Mouse (Mus musculus) lung, embryonic 15.5 days (tissue): ENCODE results near the gene Adcy7. TPM values are rescaled to one million over a fixed set of nuclear protein-coding genes. Genes with fewer than 3 reads are reported as not detected.

Experiments used
- ATAC-seq: fragments of 200-750 bp; cut with Nextera tagmentation; 2 replicates; pipeline ENCODE4 v1.8.0; 2017; ENCODE audit warnings: moderate number of reproducible peaks, borderline replicate concordance; ENCODE audit not compliant: low FRiP score, low TSS enrichment; ENCODE audit errors: extremely low read depth
- H3K27ac ChIP-seq: fragments of 300-500 bp; sonication (generic); 2 replicates; pipeline ENCODE4 v1.5.1; 2015; ENCODE audit warnings: moderate library complexity, mild to moderate bottlenecking, inconsistent platforms
- H3K27me3 ChIP-seq: fragments of 300-500 bp; sonication (generic); 2 replicates; pipeline ENCODE4 v1.6.1; 2015; ENCODE audit warnings: inconsistent platforms
- H3K36me3 ChIP-seq: fragments of 300-500 bp; sonication (generic); 2 replicates; pipeline ENCODE4 v1.6.1; 2015; ENCODE audit warnings: inconsistent platforms
- H3K4me1 ChIP-seq: fragments of 300-500 bp; sonication (generic); 2 replicates; pipeline ENCODE4 v1.6.1; 2015; ENCODE audit warnings: inconsistent platforms
- H3K4me2 ChIP-seq: fragments of 300-500 bp; sonication (generic); 2 replicates; pipeline ENCODE4 v1.6.1; 2015; ENCODE audit warnings: inconsistent platforms, mild to moderate bottlenecking, moderate library complexity
- H3K4me3 ChIP-seq: fragments of 300-500 bp; sonication (generic); 2 replicates; pipeline ENCODE4 v1.5.1; 2015; ENCODE audit warnings: mild to moderate bottlenecking, inconsistent platforms
- H3K9ac ChIP-seq: fragments of 300-500 bp; sonication (generic); 2 replicates; pipeline ENCODE4 v1.6.1; 2015; ENCODE audit warnings: inconsistent platforms
- H3K9me3 ChIP-seq: fragments of 300-500 bp; sonication (generic); 2 replicates; pipeline ENCODE4 v1.6.1; 2016; ENCODE audit warnings: inconsistent platforms
- WGBS: fragments of 180-500 bp; shearing (Covaris S2); methylation state at CpG from one replicate; pipeline ENCODE4 v1.1.7; 2015; 5-methylcytosine and 5-hydroxymethylcytosine counted together
- polyA plus RNA-seq: library from polyadenylated mRNA; unstranded; fragments of >200 nt; fragmentation: Nextera tagmentation; extraction: Ambion mirVana; gene quantifications from 2 replicates; pipeline ENCODE4 v1.2.1, GENCODE M21; 2015

The Adcy7 gene
- polyA plus RNA-seq, 1 experiment from 2014 or later: 13.9 TPM

DNA sequence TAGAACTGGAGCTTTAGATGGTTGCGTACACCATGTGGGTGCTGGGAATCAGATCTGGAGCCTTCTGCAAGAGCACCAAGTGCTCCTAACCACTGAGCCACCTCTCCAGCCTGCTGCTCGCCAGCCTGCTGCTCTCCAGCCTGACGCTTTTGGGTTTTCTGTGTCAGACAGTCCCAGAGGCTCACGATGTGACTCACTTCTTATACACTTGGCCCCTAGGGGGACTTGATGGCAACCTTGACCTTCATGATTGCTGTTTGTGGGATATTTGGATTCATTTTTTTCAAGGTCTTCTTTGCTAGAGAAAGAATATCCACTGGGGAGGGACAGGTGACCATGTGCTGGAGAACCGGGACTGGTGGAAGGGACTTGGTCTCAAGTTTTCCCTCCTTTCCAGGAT is 49.2 kb downstream of the Adcy7 start:
- ATAC-seq: no peak
- 90% methylated on average over 5 of the region's 5 CpGs for WGBS
- Histone ChIP-seq H3K27me3 (no peaks in the 10 kb centered on the region), H3K9me3 (no peaks in the 10 kb centered on the region), H3K9ac (no peak overlapping the region), H3K4me1 (peaks cover 39% of the 10 kb centered on the region), H3K36me3 (peaks cover 10% of the 10 kb centered on the region), H3K4me2 (no peak overlapping the region), H3K27ac (no peak overlapping the region), H3K4me3 (no peak overlapping the region)

DNA sequence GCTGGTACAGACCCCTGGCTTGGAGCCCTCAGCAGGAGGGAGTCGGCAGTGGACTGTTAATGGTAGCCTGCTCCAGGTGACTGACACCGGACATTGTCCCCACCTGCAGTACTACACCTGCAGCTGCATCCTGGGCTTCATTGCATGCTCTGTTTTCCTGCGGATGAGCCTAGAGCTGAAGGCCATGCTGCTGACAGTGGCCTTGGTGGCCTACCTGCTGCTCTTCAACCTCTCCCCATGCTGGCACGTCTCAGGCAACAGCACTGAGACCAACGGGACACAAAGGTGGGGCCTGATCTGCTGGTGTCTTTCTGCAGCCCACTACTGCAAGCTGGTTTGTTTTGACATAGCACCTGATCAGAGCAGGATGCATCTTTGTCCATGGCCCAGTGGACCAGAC is 51.3 kb downstream of the Adcy7 start:
- Histone ChIP-seq H3K4me3 (no peak overlapping the region), H3K9ac (no peak overlapping the region), H3K27ac (no peak overlapping the region), H3K4me1 (peaks cover 23% of the 10 kb centered on the region), H3K9me3 (no peaks in the 10 kb centered on the region), H3K4me2 (no peak overlapping the region), H3K27me3 (no peaks in the 10 kb centered on the region), H3K36me3 (peaks cover 25% of the 10 kb centered on the region)
- WGBS: 82% methylated on average over 5 of the region's 5 CpGs
- no peak for ATAC-seq

DNA sequence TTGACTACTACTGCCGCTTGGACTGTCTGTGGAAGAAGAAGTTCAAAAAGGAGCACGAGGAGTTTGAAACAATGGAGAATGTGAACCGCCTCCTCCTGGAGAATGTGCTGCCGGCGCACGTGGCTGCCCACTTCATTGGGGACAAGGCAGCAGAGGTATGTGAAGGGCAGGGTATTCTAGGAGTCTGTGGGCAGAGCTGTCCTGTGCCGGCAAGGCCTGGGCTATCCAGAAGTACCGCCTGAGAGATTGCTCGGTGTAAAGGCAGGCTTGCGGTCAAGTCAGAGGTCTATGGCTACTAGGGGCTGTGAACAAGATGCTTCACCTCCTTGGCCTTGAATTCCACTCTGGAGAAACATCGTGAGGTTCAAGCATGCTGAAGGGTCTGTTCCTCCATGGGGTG is 52.6 kb downstream of the Adcy7 start:
- Histone ChIP-seq H3K9ac (no peak overlapping the region), H3K4me2 (no peak overlapping the region), H3K27me3 (no peaks in the 10 kb centered on the region), H3K27ac (peak overlapping the region; percentile 52; the same call in 1 of the 2 replicates), H3K4me3 (no peak overlapping the region), H3K9me3 (no peaks in the 10 kb centered on the region), H3K4me1 (peaks cover 23% of the 10 kb centered on the region), H3K36me3 (peaks cover 35% of the 10 kb centered on the region)
- 39% methylated on average over 11 of the region's 11 CpGs for WGBS
- ATAC-seq: peak; percentile 44; the same call in 1 of the 2 replicates

DNA sequence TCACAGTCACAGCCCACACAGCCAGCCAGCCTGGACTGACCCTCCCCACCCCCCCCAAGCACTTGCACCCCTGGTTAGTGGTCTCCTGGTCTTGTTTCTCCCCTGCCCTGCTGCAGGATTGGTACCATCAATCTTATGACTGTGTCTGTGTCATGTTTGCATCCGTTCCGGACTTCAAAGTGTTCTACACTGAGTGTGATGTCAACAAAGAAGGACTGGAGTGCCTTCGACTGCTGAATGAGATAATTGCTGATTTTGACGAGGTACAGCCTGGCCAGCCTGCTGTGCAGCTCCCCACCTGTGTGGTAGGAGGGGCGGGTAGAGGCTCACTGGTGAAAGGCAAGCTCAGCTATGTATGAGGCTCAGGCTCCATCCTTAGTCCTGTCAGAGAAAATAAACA is 53.0 kb downstream of the Adcy7 start:
- H3K4me3 ChIP-seq: no peak overlapping the region
- peaks cover 39% of the 10 kb centered on the region for H3K36me3 ChIP-seq
- no peaks in the 10 kb centered on the region for H3K9me3 ChIP-seq
- no peak overlapping the region; the same call in 1 of the 2 replicates for H3K27ac ChIP-seq
- 13% methylated on average over 5 of the region's 5 CpGs for WGBS
- no peaks in the 10 kb centered on the region for H3K27me3 ChIP-seq
- H3K4me2 ChIP-seq: no peak overlapping the region
- ATAC-seq: peak; percentile 60; the same call in 1 of the 2 replicates
- no peak overlapping the region for H3K9ac ChIP-seq
- H3K4me1 ChIP-seq: peaks cover 23% of the 10 kb centered on the region

DNA sequence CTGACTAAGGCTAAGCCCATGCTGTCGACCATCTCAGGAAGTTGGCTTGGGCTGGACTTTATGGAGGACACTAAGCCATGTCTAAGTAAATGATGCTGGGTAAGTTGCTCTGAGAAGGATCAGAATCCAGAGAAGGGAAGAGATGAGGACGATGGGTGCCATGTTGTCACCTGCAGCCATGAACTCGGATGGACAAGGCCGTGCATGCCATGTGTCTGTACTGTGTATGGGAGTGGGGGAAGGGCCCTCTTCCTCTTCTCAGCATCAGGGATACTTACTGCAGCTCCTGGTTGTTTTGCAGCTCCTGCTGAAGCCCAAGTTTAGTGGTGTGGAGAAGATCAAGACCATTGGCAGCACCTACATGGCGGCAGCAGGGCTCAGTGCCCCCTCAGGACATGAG is 53.6 kb downstream of the Adcy7 start:
- ATAC-seq: no peak; the same call in 1 of the 2 replicates
- no peak overlapping the region for H3K4me2 ChIP-seq
- no peak overlapping the region for H3K9ac ChIP-seq
- H3K27me3 ChIP-seq: no peaks in the 10 kb centered on the region
- peaks cover 23% of the 10 kb centered on the region for H3K4me1 ChIP-seq
- no peak overlapping the region for H3K4me3 ChIP-seq
- no peaks in the 10 kb centered on the region for H3K9me3 ChIP-seq
- H3K27ac ChIP-seq: no peak overlapping the region
- 70% methylated on average over 5 of the region's 5 CpGs for WGBS
- peaks cover 43% of the 10 kb centered on the region for H3K36me3 ChIP-seq

DNA sequence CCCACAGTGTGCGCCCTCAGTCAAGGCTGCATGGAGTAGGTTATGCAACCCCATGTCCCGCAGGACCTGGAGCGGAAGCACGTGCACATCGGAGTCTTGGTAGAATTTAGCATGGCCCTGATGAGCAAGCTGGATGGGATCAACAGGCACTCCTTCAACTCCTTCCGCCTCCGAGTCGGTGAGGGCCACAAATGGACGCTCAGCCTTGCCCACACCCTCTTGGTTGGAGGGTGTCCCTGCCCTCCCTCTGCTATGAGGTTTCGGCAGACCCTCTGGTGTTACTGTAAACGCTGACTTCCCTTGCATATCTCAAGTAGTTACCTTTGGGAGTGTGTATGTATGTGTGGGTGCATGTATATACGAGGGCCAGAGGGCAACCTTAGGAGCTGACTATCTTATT is 54.1 kb downstream of the Adcy7 start:
- Histone ChIP-seq H3K4me2 (no peak overlapping the region), H3K4me3 (no peak overlapping the region), H3K4me1 (peaks cover 23% of the 10 kb centered on the region), H3K9ac (no peak overlapping the region), H3K36me3 (peaks cover 46% of the 10 kb centered on the region), H3K27ac (no peak overlapping the region), H3K9me3 (no peaks in the 10 kb centered on the region), H3K27me3 (no peaks in the 10 kb centered on the region)
- ATAC-seq: no peak
- 73% methylated on average over 12 of the region's 12 CpGs for WGBS

DNA sequence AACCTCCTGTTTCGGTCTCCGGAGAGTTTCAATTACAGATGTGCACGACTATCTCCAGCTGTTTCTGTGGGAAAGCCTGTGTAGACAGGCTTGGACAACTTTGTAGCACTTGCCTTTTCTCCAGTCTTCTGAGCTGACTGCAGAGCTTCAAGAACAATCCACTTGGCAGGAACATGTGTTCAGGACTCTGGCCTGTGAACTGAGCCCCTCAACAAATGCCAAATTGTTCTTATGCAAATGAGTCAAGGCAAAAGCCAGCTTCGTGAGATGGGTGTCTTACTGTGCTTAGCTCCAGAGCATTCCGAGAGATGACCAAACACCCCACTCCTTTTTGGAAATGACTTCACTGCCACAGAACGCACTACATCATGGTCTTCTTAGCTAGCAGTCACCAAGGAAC is 56.5 kb downstream of the Adcy7 start:
- Histone ChIP-seq H3K27me3 (no peaks in the 10 kb centered on the region), H3K27ac (no peak overlapping the region), H3K4me3 (no peak overlapping the region), H3K36me3 (peaks cover 65% of the 10 kb centered on the region), H3K9ac (no peak overlapping the region), H3K4me1 (peaks cover 23% of the 10 kb centered on the region), H3K9me3 (no peaks in the 10 kb centered on the region), H3K4me2 (no peak overlapping the region)
- ATAC-seq: no peak
- 79% methylated on average over 6 of the region's 6 CpGs for WGBS

DNA sequence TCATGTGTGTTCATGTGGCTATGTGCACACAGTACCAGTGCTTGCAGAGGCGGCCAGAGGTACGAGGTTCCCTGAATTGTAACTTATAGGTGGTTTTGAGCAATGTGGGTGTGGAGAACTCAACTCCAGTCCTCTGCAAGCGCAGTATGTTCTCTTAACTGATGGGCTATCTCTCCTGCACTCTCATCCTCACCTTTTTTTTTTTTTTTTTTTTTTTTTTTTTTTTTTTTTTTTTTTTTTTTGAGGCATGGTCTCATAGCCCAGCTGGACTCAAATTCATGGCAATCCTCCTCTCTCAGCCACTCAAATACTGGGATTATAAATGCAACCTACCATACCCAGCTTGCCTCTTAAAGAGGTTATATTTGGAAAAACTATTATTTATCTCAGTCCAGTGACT is 58.6 kb downstream of the Adcy7 start:
- H3K27me3 ChIP-seq: no peaks in the 10 kb centered on the region
- no peak overlapping the region for H3K27ac ChIP-seq
- peaks cover 81% of the 10 kb centered on the region for H3K36me3 ChIP-seq
- no peak for ATAC-seq
- no peak overlapping the region for H3K4me2 ChIP-seq
- no peak overlapping the region for H3K9ac ChIP-seq
- 88% methylated on average over 3 of the region's 3 CpGs for WGBS
- H3K4me1 ChIP-seq: peaks cover 8% of the 10 kb centered on the region
- no peak overlapping the region for H3K4me3 ChIP-seq
- H3K9me3 ChIP-seq: no peaks in the 10 kb centered on the region

DNA sequence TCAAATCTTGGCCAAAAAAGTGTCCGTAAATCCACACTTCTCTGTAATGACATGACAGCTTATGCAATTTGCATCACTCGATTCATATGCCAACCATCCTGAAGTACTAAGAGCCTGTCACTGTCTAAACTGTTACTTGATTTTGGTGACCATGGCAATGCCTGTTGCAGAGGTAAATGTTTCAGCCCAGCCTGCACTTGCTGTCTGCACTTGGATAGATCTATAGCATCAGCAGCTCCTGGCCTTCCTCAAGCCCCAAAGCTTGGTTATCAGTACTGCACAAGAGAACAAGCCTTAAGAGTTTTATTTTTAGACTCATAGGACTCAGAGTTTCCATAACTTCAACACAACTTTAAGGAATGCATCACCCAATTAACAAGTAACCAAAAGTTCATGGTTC is 62.2 kb downstream of the Adcy7 start:
- ATAC-seq: no peak
- Histone ChIP-seq H3K4me3 (no peak overlapping the region), H3K9me3 (no peaks in the 10 kb centered on the region), H3K4me2 (no peak overlapping the region), H3K27ac (no peak overlapping the region), H3K4me1 (no peaks in the 10 kb centered on the region), H3K27me3 (no peaks in the 10 kb centered on the region), H3K9ac (no peak overlapping the region), H3K36me3 (peaks cover 78% of the 10 kb centered on the region)
- 70% methylated on average over 2 of the region's 2 CpGs for WGBS

DNA sequence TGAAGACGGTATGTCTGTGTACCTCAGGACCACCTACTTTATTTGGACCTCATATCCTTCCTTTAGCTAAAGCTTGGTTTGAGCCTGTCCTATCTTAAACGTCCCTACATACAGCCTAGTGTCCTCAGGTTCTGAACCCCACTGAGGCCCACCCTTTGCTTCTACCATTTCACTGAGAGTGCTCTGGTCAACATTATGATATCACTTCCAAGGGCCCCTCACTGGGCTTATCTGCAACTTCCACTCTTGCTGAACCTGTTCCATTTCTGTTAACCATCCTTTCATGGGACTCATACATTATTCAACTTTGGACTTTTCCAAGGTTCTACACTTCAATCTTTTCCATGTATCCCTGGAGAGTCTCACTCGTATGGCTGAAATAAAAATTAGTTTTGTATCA is 62.8 kb downstream of the Adcy7 start:
- ATAC-seq: no peak
- Histone ChIP-seq H3K4me3 (no peak overlapping the region), H3K4me2 (no peak overlapping the region), H3K36me3 (peaks cover 73% of the 10 kb centered on the region), H3K27me3 (no peaks in the 10 kb centered on the region), H3K9ac (no peak overlapping the region), H3K4me1 (no peaks in the 10 kb centered on the region), H3K27ac (no peak overlapping the region), H3K9me3 (no peaks in the 10 kb centered on the region)
- WGBS: 82% methylated on average over 3 of the region's 3 CpGs

DNA sequence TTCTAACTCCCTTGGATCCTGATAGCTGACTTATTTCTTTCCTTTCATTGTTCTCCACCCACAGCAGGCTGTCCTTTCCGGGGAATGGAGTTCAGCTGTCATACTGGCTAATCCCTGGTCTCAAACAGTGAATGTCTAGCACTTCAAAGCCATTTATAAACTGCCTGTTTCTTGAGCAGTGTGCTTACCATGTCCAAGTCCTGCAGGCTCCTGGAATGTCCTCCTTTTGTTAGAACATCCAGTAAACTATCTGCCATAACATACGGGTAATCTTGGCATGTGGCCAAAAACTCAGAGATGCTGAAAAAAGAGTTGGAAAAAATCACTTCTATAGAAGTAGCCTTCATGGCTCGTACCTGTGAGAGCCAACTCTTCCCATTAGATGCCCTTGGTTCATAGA is 67.0 kb downstream of the Adcy7 start:
- no peak overlapping the region for H3K9ac ChIP-seq
- H3K4me2 ChIP-seq: no peak overlapping the region
- H3K4me1 ChIP-seq: no peaks in the 10 kb centered on the region
- H3K9me3 ChIP-seq: no peaks in the 10 kb centered on the region
- 36% methylated on average over 3 of the region's 3 CpGs for WGBS
- no peak overlapping the region for H3K4me3 ChIP-seq
- H3K27ac ChIP-seq: no peak overlapping the region
- peaks cover 72% of the 10 kb centered on the region for H3K36me3 ChIP-seq
- no peaks in the 10 kb centered on the region for H3K27me3 ChIP-seq
- no peak for ATAC-seq

DNA sequence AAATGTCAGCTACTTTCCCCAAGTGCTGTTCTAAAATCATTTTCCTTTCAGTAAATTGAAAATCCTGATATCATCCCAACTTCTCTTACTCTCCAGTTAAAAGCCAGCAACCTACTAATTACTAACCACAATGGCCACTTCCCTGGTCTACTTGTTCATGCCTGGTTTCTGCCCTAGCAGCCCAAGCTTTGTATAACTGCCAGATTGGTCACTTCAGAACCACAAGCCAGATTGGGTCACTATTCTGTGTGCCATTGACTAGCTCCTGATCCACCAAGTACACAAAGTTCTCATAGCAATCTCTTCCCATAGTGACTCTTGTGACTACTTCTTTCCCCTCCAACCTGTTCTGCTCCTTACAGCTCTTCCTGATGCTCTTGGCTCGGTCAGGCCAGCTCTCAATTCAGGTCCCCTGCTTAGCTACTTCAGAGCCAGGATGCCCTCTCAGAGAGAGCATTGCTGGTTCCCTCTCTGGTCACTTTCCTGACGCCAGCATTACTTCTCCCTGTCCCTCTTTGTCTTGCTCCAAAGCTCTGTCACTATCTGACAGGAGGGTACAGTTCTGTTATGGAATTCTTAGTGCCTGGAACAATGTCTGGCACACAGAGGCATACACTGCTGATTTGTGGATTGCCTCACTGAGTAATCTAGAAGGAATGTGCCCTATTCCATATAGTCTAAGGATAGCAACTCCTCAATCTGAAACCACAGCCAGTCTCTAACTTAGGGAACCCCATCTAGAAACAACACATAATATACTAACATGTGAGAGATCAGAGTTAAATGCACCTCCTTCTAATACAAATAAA is 67.9 kb downstream of the Adcy7 start:
- H3K27me3 ChIP-seq: no peaks in the 10 kb centered on the region
- no peak for ATAC-seq
- peaks cover 72% of the 10 kb centered on the region for H3K36me3 ChIP-seq
- 83% methylated on average over 2 of the region's 2 CpGs for WGBS
- no peak overlapping the region for H3K4me2 ChIP-seq
- H3K9me3 ChIP-seq: no peaks in the 10 kb centered on the region
- H3K27ac ChIP-seq: 0 out of 2 replicates have a peak overlapping the region, but pooled peaks have one; percentile 13
- H3K9ac ChIP-seq: no peak overlapping the region
- H3K4me3 ChIP-seq: no peak overlapping the region
- no peaks in the 10 kb centered on the region for H3K4me1 ChIP-seq
